Mouse (Mus musculus): ENCODE results near the gene Nr1i2.

DNA sequence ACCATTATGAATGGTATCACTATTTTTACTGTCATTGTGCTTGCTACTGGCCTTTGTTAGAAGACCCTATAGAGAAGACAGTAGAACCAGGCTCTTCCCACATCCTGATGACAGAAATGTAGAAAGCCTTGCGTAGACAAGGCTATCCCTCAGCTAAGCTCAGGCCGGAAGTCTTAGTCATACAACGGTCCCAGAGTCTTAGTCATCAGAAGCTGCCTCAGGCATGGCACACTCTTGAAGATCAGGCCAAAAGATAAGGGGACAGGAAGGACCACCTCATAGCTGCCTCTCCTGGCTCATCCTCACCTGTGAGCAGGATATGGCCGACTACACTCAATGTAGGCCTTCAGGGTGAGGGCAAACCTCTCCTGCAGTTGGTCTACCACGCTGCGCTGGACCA is 44.2 kb downstream of the Nr1i2 start:
- TF ChIP-seq EP300 (IDR thresholded peaks at IDR 0.05; ENCODE audit: low read depth) (no peak), CTCF (IDR thresholded peaks at IDR 0.05; ENCODE audit: low read depth) (no peak)

Measured in liver, postnatal 0 days (tissue).